Mouse (Mus musculus): Measurements from ENCODE around the gene Il27ra.

Gene Il27ra

GRCm38 (mm10) chr8:84066291-84066930 lies 24.0 kb upstream of the Il27ra start, which contains the start of gene Rfx1:
Gene Rfx1, plus strand, starts transcription at chr8:84066834.
- peak; percentile 99 to 100 for DNase-seq (ENCODE audit: low spot score in 2 of 2)

DNA sequence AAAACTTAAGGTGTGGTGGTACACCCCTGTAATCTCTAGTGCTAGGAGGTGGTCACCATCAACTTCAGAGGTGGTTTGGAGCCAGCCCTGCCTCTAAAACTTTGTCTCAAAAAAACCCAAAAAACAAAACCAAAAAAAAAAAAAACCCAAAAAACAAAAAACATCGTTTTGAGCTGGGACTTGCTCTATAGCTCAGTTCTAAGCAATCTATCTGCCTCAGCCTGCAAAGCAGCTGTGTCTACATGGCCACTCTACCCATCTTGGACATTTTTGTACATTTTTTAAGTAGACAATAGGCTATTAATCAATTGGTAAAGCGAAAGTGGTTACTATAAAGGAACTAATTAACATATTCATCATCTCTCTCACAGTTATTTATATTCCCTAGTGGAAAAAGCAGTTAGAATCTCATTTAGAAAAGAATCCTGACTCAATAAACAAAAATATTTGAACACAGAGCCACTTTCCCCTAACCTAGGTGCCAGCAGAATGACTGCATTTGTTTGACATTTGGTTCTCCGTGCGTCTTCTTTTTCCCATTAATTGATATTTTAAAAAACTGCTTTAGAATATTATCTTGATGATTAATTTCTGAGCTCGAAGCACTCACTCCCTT lies 23.2 kb upstream of the Il27ra start:
- no peak for DNase-seq (ENCODE audit: low spot score in 2 of 2)

DNA sequence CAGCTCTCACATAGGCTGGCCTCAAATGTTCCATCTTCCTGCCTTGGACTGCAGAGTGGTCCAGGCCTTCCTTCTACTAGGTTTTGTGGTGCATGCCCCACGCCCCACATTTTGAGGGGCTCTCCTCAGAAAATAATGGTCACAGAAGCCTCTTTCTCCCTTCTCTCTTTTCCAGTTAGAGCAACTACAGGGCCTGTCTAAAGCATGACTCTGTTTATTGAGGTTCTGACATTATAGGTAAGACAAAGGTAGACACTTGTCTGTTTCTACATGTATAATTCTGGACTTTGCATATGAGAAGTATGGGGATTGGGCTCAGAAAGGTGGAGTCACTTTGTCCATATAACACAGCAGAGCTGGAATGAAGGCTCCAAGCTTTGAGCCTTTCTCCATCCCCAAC lies 22.6 kb upstream of the Il27ra start, which contains the start of gene Gm10643:
Gene Gm10643 (minus strand): TSS at position 101 of the 400 bp plus-strand sequence.
- no peak for DNase-seq (ENCODE audit: low spot score in 2 of 2)

DNA sequence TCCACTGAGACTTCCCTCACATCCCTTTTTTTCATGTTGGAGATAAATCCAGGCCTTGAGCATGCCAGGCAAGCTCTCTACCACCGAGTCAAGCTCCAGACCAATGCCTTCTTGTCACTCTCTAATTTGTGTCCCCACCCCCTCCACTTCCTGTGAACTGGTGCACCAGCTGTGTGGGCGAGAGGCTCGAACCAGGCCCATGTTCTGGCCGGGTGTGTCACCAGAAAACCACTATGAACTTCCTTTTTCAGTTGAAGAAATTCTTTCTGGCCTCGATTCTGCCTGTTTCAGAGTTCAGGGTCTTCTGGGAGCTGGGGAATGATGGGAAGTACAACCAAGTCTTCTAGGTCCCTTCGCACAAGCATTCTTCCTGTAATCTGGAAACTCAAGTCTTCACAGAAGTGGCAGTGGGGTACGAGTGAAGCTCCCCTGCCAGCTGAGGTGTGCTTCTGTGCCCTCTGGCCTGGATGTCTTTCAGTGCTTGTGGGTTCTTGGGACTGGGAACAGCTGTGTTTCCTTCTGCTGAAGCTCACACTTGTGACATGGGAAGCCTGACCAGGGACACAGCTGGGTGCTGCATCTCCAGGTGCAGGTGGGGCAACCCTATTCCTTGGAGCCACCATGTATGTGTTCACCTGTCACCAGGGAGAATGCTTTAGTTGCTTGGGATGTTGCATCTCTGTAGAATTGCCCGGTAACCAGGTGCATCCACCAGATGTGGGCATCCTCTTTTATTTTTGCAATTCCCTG lies 21.6 kb upstream of the Il27ra start:
- DNase-seq (ENCODE audit: low spot score in 2 of 2): no peak

DNA sequence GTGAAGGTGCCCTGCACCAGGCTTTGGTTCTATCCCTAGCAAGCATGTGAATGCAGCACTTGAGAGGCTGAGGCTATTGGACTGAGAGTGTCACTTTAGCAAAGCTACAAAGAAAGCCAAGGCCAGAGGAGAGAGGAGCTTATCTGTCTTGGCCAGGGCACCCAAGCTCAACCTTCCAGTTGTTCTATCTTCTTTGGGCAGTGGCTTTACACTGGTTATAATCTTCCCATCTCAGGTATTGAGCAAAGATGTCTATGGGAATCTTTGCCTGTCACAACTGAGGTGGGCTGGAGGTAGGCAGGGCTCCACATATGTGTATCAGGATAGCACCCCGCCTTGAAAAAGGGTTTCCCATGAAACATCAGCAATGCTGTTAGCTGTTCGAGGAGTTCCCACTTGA lies 17.9 kb upstream of the Il27ra start:
- DNase-seq (ENCODE audit: low spot score in 2 of 2): no peak

DNA sequence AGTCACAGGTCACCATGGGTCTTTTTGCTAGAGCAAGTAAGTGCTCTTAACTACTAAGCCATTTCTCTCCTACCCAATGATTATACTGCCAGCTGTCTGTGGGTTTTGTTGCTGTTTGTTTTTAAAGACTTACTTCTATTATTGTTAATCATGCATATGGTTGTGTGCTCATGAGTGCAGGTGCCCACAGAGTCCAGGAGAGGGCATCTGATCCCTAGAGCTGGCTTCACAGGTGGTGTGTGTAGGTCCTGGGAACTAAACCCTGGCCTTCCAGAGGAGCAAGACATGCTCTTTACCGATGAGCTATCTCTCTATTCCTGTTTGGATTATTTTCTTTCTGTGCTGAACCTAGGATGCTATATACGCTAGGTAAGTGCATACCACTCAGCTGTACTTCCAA lies 16.8 kb upstream of the Il27ra start:
- DNase-seq (ENCODE audit: low spot score in 2 of 2): no peak

DNA sequence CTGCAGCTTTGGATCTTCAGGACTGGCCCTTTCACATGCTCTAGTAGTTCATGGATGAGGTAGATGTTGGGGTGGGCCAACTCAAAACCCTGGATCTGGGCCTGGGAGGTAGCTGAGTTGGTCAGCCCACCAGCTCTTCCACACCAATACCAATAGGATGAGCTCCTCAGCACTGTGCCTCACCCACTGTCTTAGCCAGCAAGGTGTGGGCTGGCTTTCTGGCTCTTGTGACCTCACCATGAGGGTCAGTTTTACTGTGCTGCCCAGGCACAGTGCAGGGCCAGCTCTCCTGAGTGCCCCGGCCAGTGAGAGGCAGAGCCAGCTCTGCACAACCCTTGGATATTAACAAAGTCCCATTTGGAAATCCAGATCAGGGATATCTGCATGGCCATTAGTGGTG lies 15.4 kb upstream of the Il27ra start:
- no peak for DNase-seq (ENCODE audit: low spot score in 2 of 2)

GRCm38 (mm10) chr8:84053229-84053628 lies 10.8 kb upstream of the Il27ra start:
- no peak for DNase-seq (ENCODE audit: low spot score in 2 of 2)

- no peak for DNase-seq (ENCODE audit: low spot score in 2 of 2)
Measured at GRCm38 (mm10) chr8:84052746-84053145, 10.4 kb upstream of the Il27ra start.

DNA sequence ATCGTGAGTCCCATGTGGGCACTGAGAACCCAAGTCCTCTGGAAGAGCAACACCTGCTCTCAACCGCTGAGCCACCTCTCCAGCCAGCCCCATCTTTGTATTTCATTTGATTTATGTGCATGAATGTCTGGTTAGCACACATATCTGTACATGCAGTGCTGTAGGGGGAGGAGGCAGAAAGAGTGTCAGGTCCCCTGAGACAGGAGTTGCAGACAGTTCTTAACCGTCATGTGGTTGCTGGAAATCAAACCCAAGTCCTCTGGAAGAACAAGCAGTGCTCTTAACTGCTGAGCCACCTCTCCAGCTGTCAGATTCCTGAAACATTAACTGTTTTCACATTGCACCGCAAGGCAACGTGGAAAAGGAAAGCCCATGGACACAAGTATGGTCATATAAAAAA lies 5.8 kb upstream of the Il27ra start:
- no peak for DNase-seq (ENCODE audit: low spot score in 2 of 2)

- no peak for DNase-seq (ENCODE audit: low spot score in 2 of 2)
Measured at GRCm38 (mm10) chr8:84046505-84046904, 4.1 kb upstream of the Il27ra start.

- no peak for DNase-seq (ENCODE audit: low spot score in 2 of 2)
Measured at GRCm38 (mm10) chr8:84044900-84045299, 2.5 kb upstream of the Il27ra start, which contains the start of gene Rln3. Gene Rln3, minus strand, starts transcription at chr8:84045000.

- DNase-seq (ENCODE audit: low spot score in 2 of 2): no peak
Measured at GRCm38 (mm10) chr8:84044103-84044502, 1.7 kb upstream of the Il27ra start.

DNA sequence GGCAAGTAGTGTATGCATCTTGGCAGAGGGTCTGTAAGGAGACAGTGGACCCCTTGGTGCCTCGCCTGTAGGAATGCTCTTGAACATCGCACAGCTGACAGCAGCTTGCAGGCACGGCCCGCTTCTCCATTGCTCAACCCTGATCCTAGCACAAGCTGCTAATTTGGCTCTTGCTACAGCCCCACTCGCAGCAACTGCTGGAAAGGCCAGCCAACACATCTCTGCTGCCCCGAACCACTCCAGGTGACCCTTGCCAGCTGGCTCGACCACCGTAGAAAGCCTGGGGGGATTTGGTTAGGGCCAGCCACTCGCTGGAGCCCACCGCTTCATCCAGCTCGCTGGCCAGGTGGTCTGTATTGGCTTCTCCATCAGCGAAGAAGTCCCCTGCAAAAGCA lies 556 bp upstream of the Il27ra start:
- no peak for DNase-seq (ENCODE audit: low spot score in 2 of 2)

DNA sequence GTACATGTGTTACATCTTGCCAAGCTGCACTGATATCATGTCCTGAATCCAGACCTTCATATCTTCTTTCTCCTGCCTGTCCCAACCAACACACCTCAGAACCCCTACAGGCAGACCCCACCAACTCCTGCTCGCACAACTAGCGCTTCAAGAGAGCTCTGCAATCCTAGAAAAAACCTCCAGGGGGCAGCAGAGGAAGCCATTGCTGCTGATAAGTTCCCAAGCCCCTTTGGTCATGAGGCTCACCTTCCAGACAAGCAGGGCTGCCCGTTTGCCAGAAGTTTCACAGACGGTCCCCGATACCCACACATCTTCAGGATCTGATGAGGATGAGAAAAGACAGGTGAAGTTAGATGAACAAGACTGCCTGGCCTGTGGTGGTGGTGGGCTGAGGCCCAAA lies 3.3 kb downstream of the Il27ra start:
- peak in 1 of 2 experiments; percentile 67 for DNase-seq (ENCODE audit: low spot score in 2 of 2)

- no peak for DNase-seq (ENCODE audit: low spot score in 2 of 2)
Measured at GRCm38 (mm10) chr8:84038015-84038414, 4.4 kb downstream of the Il27ra start.

DNA sequence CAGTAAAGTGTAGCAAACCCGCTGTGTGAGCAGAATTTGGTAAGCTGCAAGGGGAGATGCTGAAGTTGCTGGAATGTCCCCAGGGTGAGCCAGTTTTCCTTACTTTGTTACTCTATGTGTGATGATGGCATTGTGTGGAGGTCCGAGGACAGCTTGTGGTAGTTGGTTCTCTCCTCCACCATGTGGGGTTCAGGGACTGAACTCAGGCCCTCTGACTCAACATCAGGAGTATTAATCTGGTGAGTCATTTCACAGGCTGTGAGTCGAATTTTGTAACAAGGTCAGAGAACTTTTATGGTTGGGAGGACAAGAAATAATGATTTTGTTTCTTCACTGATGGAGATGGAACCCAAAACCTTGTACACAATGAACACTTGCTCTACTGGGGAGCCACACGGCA lies 9.6 kb downstream of the Il27ra start:
- DNase-seq (ENCODE audit: low spot score in 2 of 2): no peak

GRCm38 (mm10) chr8:84029272-84029671 lies 13.1 kb downstream of the Il27ra start:
- no peak for DNase-seq (ENCODE audit: low spot score in 2 of 2)

- DNase-seq (ENCODE audit: low spot score in 2 of 2): no peak
Measured at GRCm38 (mm10) chr8:84027449-84027848, 14.9 kb downstream of the Il27ra start.

DNA sequence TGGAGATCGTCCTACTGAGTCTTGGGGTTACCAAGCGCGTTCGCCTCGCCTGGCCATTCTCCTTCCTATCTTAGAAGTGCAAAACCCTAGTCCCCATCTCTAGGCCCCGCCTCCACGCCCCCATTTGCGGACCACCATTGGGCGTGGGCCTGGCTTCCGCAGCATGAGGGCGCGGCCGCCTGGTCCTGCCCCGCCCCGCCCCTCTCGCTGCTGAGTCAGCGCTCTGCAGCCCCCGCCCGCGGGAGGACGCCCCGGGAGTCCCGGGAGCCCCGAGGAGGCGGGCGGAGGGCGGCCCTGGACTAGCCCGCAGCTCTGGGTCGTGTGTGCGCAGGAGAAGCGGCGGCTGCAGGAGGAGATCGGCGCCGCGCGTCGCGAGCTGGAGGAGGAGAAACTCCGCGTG lies 16.5 kb downstream of the Il27ra start:
- peak in 1 of 2 experiments; percentile 54 for DNase-seq (ENCODE audit: low spot score in 2 of 2)

DNA sequence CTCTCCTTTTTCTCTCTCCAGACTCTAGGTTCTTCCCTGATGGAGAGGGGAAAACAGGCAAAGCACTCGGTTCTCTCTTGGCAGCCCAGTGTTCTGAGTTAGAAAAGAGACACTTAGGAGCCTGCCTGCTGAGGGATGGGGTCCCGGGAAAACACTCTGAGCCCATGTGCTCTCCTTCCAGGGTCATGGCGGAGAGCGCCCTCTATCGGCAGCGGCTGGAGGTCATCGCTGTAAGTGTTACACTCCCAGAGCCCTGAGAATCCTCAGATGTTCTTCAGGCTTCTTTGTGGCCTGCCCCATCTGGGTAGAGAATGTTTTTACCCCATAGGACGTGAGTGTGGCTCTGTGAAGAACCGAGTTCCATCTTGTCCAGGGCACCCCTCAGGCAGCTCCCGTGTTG lies 18.2 kb downstream of the Il27ra start:
- DNase-seq (ENCODE audit: low spot score in 2 of 2): peak in 1 of 2 experiments; percentile 31

DNA sequence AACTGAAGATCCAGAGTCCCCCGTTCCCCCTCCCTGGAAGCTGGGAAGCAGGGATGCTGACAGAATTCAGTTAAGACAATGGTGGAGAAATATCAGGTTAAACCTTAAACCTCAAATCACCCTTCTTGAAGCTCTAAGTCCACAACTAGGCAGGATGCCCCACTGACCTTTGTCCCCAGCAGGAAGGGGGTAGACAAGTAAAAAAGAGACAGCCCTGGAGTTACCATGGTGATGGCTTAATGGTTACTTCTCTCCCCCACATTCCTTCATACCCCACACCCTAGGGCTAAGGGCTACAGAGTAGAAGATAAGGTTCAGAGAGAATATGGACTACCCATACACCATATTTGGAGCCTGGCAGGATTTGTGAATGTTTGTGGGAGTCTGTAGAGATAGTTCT lies 18.8 kb downstream of the Il27ra start:
- no peak for DNase-seq (ENCODE audit: low spot score in 2 of 2)

DNA sequence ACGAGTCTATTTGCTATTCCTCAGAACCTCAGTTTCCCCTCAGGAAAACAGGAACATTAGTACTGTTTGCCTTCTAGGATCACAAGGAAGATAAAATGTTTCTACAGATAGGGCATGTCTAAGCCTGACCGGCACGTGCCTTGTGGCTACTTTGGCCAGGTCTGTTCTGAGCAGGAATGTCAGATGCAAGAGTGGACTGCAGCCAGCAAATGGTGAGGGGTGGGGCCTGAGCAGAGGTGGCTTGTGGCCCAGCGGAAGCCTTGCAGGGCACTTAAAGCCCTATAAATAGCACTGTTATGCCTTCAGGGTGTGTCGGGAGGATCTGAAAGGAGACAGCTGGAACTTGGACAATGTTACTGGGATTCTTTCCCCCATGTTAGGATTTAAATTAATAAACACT lies 19.3 kb downstream of the Il27ra start:
- DNase-seq (ENCODE audit: low spot score in 2 of 2): no peak
